Mouse (Mus musculus): ENCODE measurements around the gene Slc25a19. TPM values are rescaled to one million over a fixed set of nuclear protein-coding genes. Genes with fewer than 3 reads are reported as not detected.

Gene Slc25a19
- polyA plus RNA-seq, 1 experiment from 2014 or later, result 19.9 TPM

GRCm38 (mm10) chr11:115639540-115639939, 11.4 kb upstream of the Slc25a19 start:
- ATAC-seq (replicated peaks; ENCODE audit: insufficient number of reproducible peaks, low FRiP score, low TSS enrichment, low read depth) (no peak), DNase-seq (ENCODE audit: low spot score) (no peak)
- Histone ChIP-seq H3K36me3 (replicated peaks; ENCODE audit: control insufficient read depth, insufficient read depth, low read depth, low read length) (no peaks in the 10 kb centered on the region), H3K27ac (replicated peaks; ENCODE audit: low read depth, low read length) (no peak overlapping the region), H3K27me3 (ENCODE audit: control insufficient read depth, insufficient read depth, low read length) (no peaks in the 10 kb centered on the region), H3K4me1 (ENCODE audit: control insufficient read depth, insufficient read depth, low read length) (no peaks in the 10 kb centered on the region), H3K9me3 (replicated peaks; ENCODE audit: control insufficient read depth, low read length) (no peaks in the 10 kb centered on the region), H3K9ac (replicated peaks; ENCODE audit: low read length) (no peak overlapping the region), H3K4me2 (ENCODE audit: low read depth, low read length) (no peak overlapping the region), H3K4me3 (ENCODE audit: low read depth, low read length) (no peak overlapping the region)
- WGBS, result 92% methylated on average over 4 of the region's 4 CpGs

GRCm38 (mm10) chr11:115638498-115639409, 10.7 kb upstream of the Slc25a19 start:
- no peak overlapping the region for H3K9ac ChIP-seq (replicated peaks; ENCODE audit: low read length)

DNA sequence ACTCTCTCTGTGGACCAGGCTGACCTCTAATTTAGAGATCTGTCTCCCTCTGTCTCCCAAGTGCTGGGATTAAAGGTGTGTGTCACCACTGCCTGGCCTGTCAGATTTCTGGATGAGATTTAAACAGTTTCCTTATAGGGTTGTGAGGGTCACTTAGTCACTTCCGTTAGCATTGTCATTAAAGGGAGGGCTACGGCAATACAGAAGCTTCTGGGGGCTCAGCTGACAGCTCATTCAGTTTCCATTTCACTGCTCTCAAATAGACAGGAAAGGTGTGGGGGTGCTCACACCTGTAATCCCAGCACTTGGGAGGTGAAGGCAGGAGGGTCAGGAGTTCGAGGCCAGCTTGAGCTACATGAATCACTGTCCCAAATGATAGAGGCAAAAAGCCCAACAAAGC, 8.9 kb upstream of the Slc25a19 start:
- H3K27me3 ChIP-seq (ENCODE audit: control insufficient read depth, insufficient read depth, low read length), result no peaks in the 10 kb centered on the region
- no peak overlapping the region for H3K4me2 ChIP-seq (ENCODE audit: low read depth, low read length)
- 83% methylated on average over 3 of the region's 3 CpGs for WGBS
- DNase-seq (ENCODE audit: low spot score), result no peak
- H3K4me3 ChIP-seq (ENCODE audit: low read depth, low read length), result no peak overlapping the region
- no peak overlapping the region for H3K27ac ChIP-seq (replicated peaks; ENCODE audit: low read depth, low read length)
- H3K4me1 ChIP-seq (ENCODE audit: control insufficient read depth, insufficient read depth, low read length), result no peaks in the 10 kb centered on the region
- H3K9ac ChIP-seq (replicated peaks; ENCODE audit: low read length), result no peak overlapping the region
- no peak for ATAC-seq (replicated peaks; ENCODE audit: insufficient number of reproducible peaks, low FRiP score, low TSS enrichment, low read depth)
- H3K9me3 ChIP-seq (replicated peaks; ENCODE audit: control insufficient read depth, low read length), result no peaks in the 10 kb centered on the region
- no peaks in the 10 kb centered on the region for H3K36me3 ChIP-seq (replicated peaks; ENCODE audit: control insufficient read depth, insufficient read depth, low read depth, low read length)

More at GRCm38 (mm10) chr11:115638498-115639409, 10.7 kb upstream of the Slc25a19 start:
- H3K4me1 ChIP-seq (ENCODE audit: control insufficient read depth, insufficient read depth, low read length), result no peaks in the 10 kb centered on the region
- no peak overlapping the region for H3K4me3 ChIP-seq (ENCODE audit: low read depth, low read length)
- no peaks in the 10 kb centered on the region for H3K9me3 ChIP-seq (replicated peaks; ENCODE audit: control insufficient read depth, low read length)
- no peaks in the 10 kb centered on the region for H3K36me3 ChIP-seq (replicated peaks; ENCODE audit: control insufficient read depth, insufficient read depth, low read depth, low read length)
- WGBS, result 77% methylated on average over 5 of the region's 5 CpGs
- H3K27me3 ChIP-seq (ENCODE audit: control insufficient read depth, insufficient read depth, low read length), result no peaks in the 10 kb centered on the region
- no peak overlapping the region for H3K4me2 ChIP-seq (ENCODE audit: low read depth, low read length)
- DNase-seq (ENCODE audit: low spot score), result no peak
- no peak overlapping the region for H3K27ac ChIP-seq (replicated peaks; ENCODE audit: low read depth, low read length)
- ATAC-seq (replicated peaks; ENCODE audit: insufficient number of reproducible peaks, low FRiP score, low TSS enrichment, low read depth), result no peak

DNA sequence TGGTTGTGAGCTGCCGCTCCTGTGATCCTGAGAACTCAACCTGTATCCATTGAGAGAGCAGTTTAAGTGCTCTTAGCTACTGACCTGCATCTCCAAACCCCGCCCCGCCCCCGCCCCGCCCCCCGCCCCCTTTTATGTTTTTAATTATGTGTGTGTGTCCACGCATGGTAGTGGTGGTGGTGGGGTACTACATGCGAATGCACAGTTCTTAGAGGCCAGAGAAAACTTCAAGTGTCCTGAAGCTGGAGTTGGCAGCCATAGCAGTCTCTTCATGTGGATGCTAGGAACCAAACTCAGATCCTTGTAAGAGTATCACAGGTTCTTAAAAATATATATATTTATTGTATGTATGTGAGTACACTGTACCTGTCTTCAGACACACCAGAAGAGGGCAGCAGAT, 7.4 kb upstream of the Slc25a19 start:
- H3K9me3 ChIP-seq (replicated peaks; ENCODE audit: control insufficient read depth, low read length), result no peaks in the 10 kb centered on the region
- no peak overlapping the region for H3K27ac ChIP-seq (replicated peaks; ENCODE audit: low read depth, low read length)
- no peaks in the 10 kb centered on the region for H3K27me3 ChIP-seq (ENCODE audit: control insufficient read depth, insufficient read depth, low read length)
- H3K4me1 ChIP-seq (ENCODE audit: control insufficient read depth, insufficient read depth, low read length), result no peaks in the 10 kb centered on the region
- no peak for DNase-seq (ENCODE audit: low spot score)
- H3K4me2 ChIP-seq (ENCODE audit: low read depth, low read length), result no peak overlapping the region
- H3K36me3 ChIP-seq (replicated peaks; ENCODE audit: control insufficient read depth, insufficient read depth, low read depth, low read length), result no peaks in the 10 kb centered on the region
- ATAC-seq (replicated peaks; ENCODE audit: insufficient number of reproducible peaks, low FRiP score, low TSS enrichment, low read depth), result no peak
- no peak overlapping the region for H3K4me3 ChIP-seq (ENCODE audit: low read depth, low read length)
- 80% methylated on average over 8 of the region's 8 CpGs for WGBS
- no peak overlapping the region for H3K9ac ChIP-seq (replicated peaks; ENCODE audit: low read length)

DNA sequence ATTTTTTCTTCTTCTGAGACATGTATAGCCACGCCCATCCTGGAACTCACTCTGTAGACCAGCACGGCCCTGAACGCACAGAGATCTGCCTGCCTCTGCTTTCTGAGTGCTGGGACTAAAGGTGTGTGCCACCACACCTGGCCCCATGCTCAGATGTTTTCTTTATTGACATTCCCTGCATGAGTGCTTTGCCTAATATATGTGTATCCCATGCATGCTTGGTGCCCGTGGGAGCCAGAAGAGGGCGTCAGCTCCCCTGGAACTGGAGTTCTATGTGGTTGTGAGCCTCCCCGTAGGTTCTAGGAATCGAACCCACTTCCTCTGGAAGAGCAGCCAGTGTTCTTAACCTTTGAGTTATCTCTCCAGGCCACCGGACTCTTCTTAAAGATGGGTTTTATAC, 6.9 kb upstream of the Slc25a19 start:
- H3K4me1 ChIP-seq (ENCODE audit: control insufficient read depth, insufficient read depth, low read length), result no peaks in the 10 kb centered on the region
- H3K9me3 ChIP-seq (replicated peaks; ENCODE audit: control insufficient read depth, low read length), result no peaks in the 10 kb centered on the region
- H3K4me2 ChIP-seq (ENCODE audit: low read depth, low read length), result no peak overlapping the region
- H3K4me3 ChIP-seq (ENCODE audit: low read depth, low read length), result no peak overlapping the region
- H3K9ac ChIP-seq (replicated peaks; ENCODE audit: low read length), result no peak overlapping the region
- no peak overlapping the region for H3K27ac ChIP-seq (replicated peaks; ENCODE audit: low read depth, low read length)
- no peaks in the 10 kb centered on the region for H3K36me3 ChIP-seq (replicated peaks; ENCODE audit: control insufficient read depth, insufficient read depth, low read depth, low read length)
- ATAC-seq (replicated peaks; ENCODE audit: insufficient number of reproducible peaks, low FRiP score, low TSS enrichment, low read depth) (no peak), DNase-seq (ENCODE audit: low spot score) (no peak)
- 88% methylated on average over 8 of the region's 8 CpGs for WGBS
- no peaks in the 10 kb centered on the region for H3K27me3 ChIP-seq (ENCODE audit: control insufficient read depth, insufficient read depth, low read length)

- WGBS, result 64% methylated on average over 4 of the region's 4 CpGs
- DNase-seq (ENCODE audit: low spot score) (peak; percentile 26), ATAC-seq (replicated peaks; ENCODE audit: insufficient number of reproducible peaks, low FRiP score, low TSS enrichment, low read depth) (no peak)
- Histone ChIP-seq H3K4me2 (ENCODE audit: low read depth, low read length) (no peak overlapping the region), H3K4me1 (ENCODE audit: control insufficient read depth, insufficient read depth, low read length) (no peaks in the 10 kb centered on the region), H3K9ac (replicated peaks; ENCODE audit: low read length) (no peak overlapping the region), H3K27me3 (ENCODE audit: control insufficient read depth, insufficient read depth, low read length) (no peaks in the 10 kb centered on the region), H3K36me3 (replicated peaks; ENCODE audit: control insufficient read depth, insufficient read depth, low read depth, low read length) (no peaks in the 10 kb centered on the region), H3K27ac (replicated peaks; ENCODE audit: low read depth, low read length) (no peak overlapping the region), H3K4me3 (ENCODE audit: low read depth, low read length) (no peak overlapping the region), H3K9me3 (replicated peaks; ENCODE audit: control insufficient read depth, low read length) (no peaks in the 10 kb centered on the region)
Measured at GRCm38 (mm10) chr11:115634109-115634508, 6.0 kb upstream of the Slc25a19 start.

DNA sequence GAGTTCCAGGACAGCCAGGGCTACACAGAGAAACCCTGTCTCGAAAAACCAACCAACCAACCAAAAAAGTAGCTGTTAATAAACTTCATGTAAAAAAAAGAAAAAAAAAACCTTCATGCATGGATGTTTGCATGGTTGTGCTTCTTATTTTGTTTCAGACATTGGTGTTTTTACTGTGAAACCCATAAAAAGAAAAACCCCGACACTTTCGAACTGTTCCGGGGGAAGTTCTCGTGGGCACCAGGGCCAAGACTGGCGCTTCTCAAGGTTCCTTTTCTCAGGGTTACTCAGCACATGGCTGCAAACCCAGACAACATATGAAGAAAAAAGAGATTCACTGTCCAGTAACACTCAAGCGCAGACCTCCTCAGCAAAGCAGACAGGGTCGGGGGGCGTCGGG, 4.8 kb upstream of the Slc25a19 start:
- ATAC-seq (replicated peaks; ENCODE audit: insufficient number of reproducible peaks, low FRiP score, low TSS enrichment, low read depth) (no peak), DNase-seq (ENCODE audit: low spot score) (no peak)
- H3K4me1 ChIP-seq (ENCODE audit: control insufficient read depth, insufficient read depth, low read length), result no peaks in the 10 kb centered on the region
- H3K4me3 ChIP-seq (ENCODE audit: low read depth, low read length), result no peak overlapping the region
- 84% methylated on average over 10 of the region's 10 CpGs for WGBS
- H3K9me3 ChIP-seq (replicated peaks; ENCODE audit: control insufficient read depth, low read length), result no peaks in the 10 kb centered on the region
- H3K27me3 ChIP-seq (ENCODE audit: control insufficient read depth, insufficient read depth, low read length), result no peaks in the 10 kb centered on the region
- no peak overlapping the region for H3K27ac ChIP-seq (replicated peaks; ENCODE audit: low read depth, low read length)
- no peaks in the 10 kb centered on the region for H3K36me3 ChIP-seq (replicated peaks; ENCODE audit: control insufficient read depth, insufficient read depth, low read depth, low read length)
- no peak overlapping the region for H3K4me2 ChIP-seq (ENCODE audit: low read depth, low read length)
- no peak overlapping the region for H3K9ac ChIP-seq (replicated peaks; ENCODE audit: low read length)

DNA sequence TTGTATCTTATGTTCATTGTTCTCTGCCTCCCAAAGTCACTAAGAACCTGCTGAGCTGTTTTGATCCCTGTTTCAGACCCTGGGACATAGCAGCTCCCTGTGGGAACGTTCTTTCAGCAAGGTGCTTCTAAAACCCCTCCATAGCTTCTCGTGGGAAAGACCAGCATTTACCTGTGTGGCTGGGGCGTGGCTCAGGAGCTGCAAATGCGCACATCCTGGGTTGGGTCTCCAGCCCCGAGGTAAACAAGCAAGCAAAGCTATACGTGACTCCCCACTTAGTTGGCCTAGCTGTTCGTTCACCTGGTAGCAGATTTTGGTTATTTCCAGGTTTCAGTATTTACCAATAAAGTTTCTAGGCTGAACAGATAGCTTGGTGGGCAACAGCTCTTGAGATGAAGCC, 4.2 kb upstream of the Slc25a19 start:
- 80% methylated on average over 7 of the region's 7 CpGs for WGBS
- ATAC-seq (replicated peaks; ENCODE audit: insufficient number of reproducible peaks, low FRiP score, low TSS enrichment, low read depth) (no peak), DNase-seq (ENCODE audit: low spot score) (no peak)
- H3K4me3 ChIP-seq (ENCODE audit: low read depth, low read length), result no peak overlapping the region
- H3K9ac ChIP-seq (replicated peaks; ENCODE audit: low read length), result no peak overlapping the region
- H3K27ac ChIP-seq (replicated peaks; ENCODE audit: low read depth, low read length), result no peak overlapping the region
- H3K9me3 ChIP-seq (replicated peaks; ENCODE audit: control insufficient read depth, low read length), result no peaks in the 10 kb centered on the region
- H3K4me1 ChIP-seq (ENCODE audit: control insufficient read depth, insufficient read depth, low read length), result no peaks in the 10 kb centered on the region
- no peaks in the 10 kb centered on the region for H3K36me3 ChIP-seq (replicated peaks; ENCODE audit: control insufficient read depth, insufficient read depth, low read depth, low read length)
- no peak overlapping the region for H3K4me2 ChIP-seq (ENCODE audit: low read depth, low read length)
- no peaks in the 10 kb centered on the region for H3K27me3 ChIP-seq (ENCODE audit: control insufficient read depth, insufficient read depth, low read length)

All from embryonic facial prominence, embryonic 11.5 days (tissue).